Mouse (Mus musculus): ENCODE results near the gene Fbxl8.

- TF ChIP-seq MAX (IDR thresholded peaks at IDR 0.05; ENCODE audit: low read length) (no peak), SMC3 (IDR thresholded peaks at IDR 0.05; ENCODE audit: low read depth, low read length) (no peak), CTCF (conservative IDR thresholded peaks at IDR 0.05 in 1 of 2, IDR thresholded peaks at IDR 0.05 in 1 of 2; ENCODE audit: low read depth in 2 of 2, low read length in 2 of 2) (no peak), TBP (conservative IDR thresholded peaks at IDR 0.05; ENCODE audit: low read depth, low read length) (no peak), ZNF384 (IDR thresholded peaks at IDR 0.05; ENCODE audit: low read depth, low read length) (no peak), ZC3H11A (IDR thresholded peaks at IDR 0.05; ENCODE audit: low read depth, low read length) (no peak), USF2 (conservative IDR thresholded peaks at IDR 0.05; ENCODE audit: low read depth, low read length) (no peak), MYC (IDR thresholded peaks at IDR 0.05; ENCODE audit: low read depth, low read length) (no peak), HCFC1 (IDR thresholded peaks at IDR 0.05; ENCODE audit: low read depth, low read length) (no peak), ZMIZ1 (IDR thresholded peaks at IDR 0.05; ENCODE audit: low read depth, low read length) (no peak), MAFK (IDR thresholded peaks at IDR 0.05; ENCODE audit: insufficient replicate concordance, low read length) (no peak), POLR2A (IDR thresholded peaks at IDR 0.05; ENCODE audit: low read depth, low read length) (no peak), CHD2 (IDR thresholded peaks at IDR 0.05; ENCODE audit: low read length) (no peak), IRF4 (IDR thresholded peaks at IDR 0.05; ENCODE audit: low read depth, low read length) (no peak)
These were observed 6.4 kb downstream of the Fbxl8 start for GRCm38 (mm10) chr8:105270916-105271186.

All from CH12.LX (cell line).